Mouse (Mus musculus) splenic B cell, adult 2 months (primary cell): ENCODE data around the gene Lrfn3.

ENCODE experiments used
- DNase-seq: peaks from one replicate; pipeline ENCODE4 v3.0.0-alpha.2; 2011; ENCODE audit warnings: low read depth, low spot score
- H3K27me3 ChIP-seq: 2 replicates; pipeline ENCODE4 v1.6.1; 2012; ENCODE audit warnings: mild to moderate bottlenecking, low read length, moderate library complexity, mixed read lengths; ENCODE audit not compliant: control insufficient read depth, poor library complexity, insufficient read depth, severe bottlenecking
- H3K36me3 ChIP-seq: 2 replicates; pipeline ENCODE4 v1.6.1; 2012; ENCODE audit warnings: mild to moderate bottlenecking, low read length, moderate library complexity, mixed read lengths; ENCODE audit not compliant: control insufficient read depth, poor library complexity, insufficient read depth, severe bottlenecking

Lrfn3 gene

DNA sequence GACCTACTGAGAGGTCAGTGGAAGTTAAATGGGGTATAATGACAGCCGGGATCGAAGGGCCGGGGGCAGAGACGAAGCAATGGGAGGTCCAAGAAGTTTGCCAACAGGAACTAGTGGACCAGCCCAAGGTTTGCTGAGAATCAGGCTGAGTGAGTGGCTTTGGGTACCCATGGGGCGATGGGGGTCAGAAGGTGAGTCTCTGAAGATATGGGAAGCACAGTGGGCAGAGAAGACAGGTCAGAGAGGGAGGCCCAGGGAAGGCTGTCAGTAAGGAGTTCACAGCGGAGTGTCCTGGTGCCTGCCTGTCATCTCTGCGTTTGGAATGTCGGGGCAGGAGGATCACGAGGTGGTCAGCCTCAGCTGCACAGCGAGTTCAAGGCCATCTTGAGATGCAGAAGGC, 34.2 kb downstream of the Lrfn3 start:
- Histone ChIP-seq H3K27me3 (no peaks in the 10 kb centered on the region), H3K36me3 (no peaks in the 10 kb centered on the region)
- no peak for DNase-seq

DNA sequence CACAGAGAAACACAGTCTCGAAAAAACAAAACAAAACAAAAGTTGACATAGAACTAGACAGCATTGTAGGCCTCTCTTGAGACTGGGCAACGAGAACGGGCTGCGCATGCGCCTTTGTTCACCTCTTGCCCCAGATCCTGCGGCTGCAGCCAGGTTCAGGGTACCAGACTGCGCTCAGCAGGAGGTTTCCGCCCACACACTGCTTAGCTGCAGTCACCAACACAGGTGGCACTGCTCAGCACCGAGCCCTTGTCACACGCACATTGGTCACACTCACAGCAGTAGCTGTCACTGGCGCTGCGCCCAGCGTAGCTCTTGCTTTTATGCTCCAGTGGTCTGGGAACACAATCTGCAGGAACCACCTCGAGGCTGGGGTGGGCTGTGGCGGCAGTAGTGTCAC, 35.4 kb downstream of the Lrfn3 start:
- Histone ChIP-seq H3K36me3 (no peaks in the 10 kb centered on the region), H3K27me3 (no peaks in the 10 kb centered on the region)
- peak; percentile 69 for DNase-seq

DNA sequence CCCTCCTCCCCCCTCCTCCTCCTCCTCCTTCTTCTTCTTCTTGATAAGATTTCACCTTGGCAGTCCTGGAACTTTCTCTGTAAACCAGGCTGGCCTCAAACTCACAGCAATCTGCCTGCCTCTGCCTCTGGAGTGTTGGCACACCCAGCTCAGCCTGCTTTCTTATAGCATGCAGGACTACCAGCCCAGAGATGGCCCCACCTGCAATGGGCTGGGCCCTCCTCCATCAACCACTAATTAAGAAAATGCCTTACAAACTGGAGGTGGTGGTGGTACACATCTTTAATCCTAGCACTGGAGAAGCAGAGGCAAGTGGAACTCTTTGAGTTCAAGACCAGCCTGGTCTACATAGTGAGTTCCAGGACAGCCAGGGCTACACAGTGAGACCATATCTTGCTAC, 36.1 kb downstream of the Lrfn3 start:
- DNase-seq: no peak
- H3K27me3 ChIP-seq: no peaks in the 10 kb centered on the region
- H3K36me3 ChIP-seq: no peaks in the 10 kb centered on the region

DNA sequence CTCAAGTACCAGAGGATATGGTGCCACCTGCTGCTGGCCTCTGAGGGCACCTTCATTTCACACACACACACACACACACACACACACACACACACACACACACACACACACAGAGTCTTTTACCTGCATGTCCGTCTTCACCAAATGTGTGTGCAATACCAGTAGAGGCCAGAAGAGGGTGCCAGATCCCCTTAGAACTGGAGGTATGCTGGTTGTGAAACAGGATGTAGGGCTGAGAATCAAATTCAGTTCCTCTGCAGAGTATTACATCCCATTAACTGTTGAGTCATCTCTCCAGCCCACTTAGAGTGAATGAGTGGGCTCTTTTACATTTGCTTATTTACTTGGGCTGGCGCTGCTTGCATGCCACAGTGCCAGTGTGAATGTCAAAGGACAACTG, 37.2 kb downstream of the Lrfn3 start:
- no peaks in the 10 kb centered on the region for H3K27me3 ChIP-seq
- H3K36me3 ChIP-seq: no peaks in the 10 kb centered on the region
- DNase-seq: peak; percentile 88

DNA sequence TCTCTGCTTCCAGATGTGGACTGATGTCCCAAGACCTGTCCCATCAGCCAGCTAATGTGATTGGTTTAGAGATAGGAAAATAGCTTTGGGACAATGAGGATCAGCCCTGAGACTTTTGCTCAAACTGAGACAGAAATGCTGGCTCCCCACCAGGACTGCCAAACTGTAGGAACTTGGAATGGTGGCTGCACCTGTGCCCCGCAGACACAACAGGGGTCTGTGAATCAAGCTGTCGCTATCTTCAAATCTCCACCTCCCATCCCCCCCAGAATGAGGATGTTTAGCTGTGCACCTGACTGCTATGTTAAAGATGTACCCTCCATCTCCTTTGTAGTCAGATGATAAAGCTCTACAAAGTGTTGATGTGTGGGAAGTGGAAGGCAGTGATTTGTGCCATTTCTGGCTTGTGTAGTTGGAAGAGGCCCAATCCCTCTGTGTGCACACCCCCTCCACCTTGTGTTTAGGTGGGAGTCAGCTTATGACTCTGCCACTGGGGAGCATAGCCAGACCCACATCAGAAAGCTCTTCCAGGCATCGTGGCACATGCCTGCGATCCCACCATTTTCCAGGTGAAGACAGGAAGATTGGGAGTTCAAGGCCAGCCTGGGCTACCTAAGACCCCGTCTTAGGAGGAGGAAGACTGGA, 38.1 kb downstream of the Lrfn3 start:
- Histone ChIP-seq H3K27me3 (no peaks in the 10 kb centered on the region), H3K36me3 (no peaks in the 10 kb centered on the region)
- DNase-seq: no peak

DNA sequence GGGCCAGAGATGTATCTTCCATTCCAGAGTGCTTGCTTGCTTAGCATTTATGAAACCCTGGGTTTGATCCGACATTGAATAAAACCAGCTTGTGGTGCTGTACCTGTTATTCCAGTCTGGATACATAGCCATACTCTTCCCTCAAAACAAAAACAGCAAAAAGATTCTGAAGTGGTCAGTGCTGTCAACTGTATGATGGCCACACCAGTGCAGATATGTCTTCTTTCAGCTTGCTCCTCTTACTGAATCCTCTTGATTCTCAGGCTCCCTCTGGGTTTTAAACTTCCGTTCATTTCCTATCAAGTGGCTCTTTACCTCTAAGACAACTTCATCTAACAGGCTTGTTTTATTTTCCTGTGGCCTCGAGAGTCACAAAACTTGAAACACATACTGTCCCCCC, 38.8 kb downstream of the Lrfn3 start, which contains the start of gene Sdhaf1:
Sdhaf1 (minus strand) TSS at position 101 of the 400 bp plus-strand sequence.
- H3K27me3 ChIP-seq: no peaks in the 10 kb centered on the region
- H3K36me3 ChIP-seq: no peaks in the 10 kb centered on the region
- DNase-seq: no peak

DNA sequence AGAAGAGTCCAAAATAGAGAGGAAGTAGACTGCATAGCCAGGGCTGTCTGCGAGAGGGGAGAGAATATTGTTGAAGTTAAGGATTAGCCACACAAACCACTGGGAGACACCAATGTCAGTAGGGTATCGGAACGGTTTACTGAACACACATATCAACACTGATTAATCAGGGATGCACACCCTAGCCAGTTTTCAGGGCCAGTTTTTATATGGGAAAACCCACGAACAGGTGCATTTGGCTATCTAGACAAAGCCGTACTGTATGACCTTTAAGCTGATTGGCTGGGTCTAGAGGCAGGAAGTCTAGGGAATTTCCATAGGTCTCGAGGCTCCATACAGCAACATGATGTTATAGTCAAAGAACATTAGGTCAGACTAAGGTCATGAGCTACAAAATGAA, 39.7 kb downstream of the Lrfn3 start:
- Histone ChIP-seq H3K36me3 (no peaks in the 10 kb centered on the region), H3K27me3 (no peaks in the 10 kb centered on the region)
- peak; percentile 80 for DNase-seq

DNA sequence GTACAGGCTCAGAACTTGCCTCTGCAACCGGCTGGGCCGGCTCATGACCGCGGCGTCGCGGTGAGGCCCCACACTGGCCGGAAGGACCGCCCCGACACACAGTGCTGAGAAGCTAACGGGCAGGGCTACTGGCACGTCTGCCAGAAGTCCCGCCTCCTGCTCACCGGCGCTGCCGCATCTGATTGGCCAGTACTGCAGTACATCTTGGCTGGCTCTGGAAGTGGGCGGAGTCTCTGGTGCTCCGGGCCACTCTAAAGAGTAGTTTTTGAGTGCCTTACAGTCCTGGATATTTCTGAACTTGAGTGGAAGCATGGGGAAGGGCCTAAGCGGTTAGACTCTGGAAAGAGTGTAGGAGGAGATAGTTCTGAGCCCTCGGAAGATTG, 40.3 kb downstream of the Lrfn3 start:
- H3K27me3 ChIP-seq: no peaks in the 10 kb centered on the region
- peak; percentile 98 for DNase-seq

DNA sequence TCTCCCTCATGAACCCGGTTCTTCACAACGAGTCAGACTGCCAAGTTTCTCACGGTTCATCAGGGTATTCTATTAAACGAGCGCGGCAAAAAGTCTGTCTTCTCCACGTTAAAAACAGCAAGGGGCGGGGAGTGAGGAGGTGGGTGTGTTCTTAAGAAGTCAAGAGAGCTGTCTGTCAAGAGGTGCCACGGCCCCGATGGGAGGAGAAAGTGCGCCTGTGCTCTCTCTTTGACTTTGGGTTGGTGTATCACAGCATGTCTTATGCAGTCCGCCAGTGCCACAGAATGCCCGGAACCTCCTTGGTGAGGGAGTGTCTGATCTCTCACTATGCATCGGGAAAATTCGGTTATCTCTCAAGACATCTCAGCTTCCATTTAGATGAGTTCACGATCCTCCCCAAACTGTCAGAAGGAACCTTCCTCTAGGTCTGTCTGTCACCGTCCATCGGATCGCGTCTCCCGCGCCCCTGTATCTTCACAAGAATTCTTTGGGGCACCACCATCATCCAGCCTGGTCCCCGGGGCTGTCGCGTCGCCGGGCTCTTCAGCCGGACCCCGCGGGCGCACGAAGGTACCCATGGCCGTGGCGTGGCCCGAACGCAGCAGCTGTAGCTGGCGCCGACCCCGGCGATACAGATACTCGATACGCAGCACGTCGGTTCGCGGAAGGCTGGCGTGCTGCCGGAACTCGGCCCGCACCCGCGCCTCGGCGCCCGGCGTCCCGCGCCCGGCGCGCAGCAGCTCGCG, 40.9 kb downstream of the Lrfn3 start, which contains the start of gene E130208F15Rik:
E130208F15Rik (plus strand) TSS at position 202 of the 746 bp plus-strand sequence.
- no peaks in the 10 kb centered on the region for H3K36me3 ChIP-seq
- H3K27me3 ChIP-seq: no peaks in the 10 kb centered on the region
- peak; percentile 81 for DNase-seq

More for the DNA sequence above, 40.3 kb downstream of the Lrfn3 start:
- H3K36me3 ChIP-seq: no peaks in the 10 kb centered on the region

DNA sequence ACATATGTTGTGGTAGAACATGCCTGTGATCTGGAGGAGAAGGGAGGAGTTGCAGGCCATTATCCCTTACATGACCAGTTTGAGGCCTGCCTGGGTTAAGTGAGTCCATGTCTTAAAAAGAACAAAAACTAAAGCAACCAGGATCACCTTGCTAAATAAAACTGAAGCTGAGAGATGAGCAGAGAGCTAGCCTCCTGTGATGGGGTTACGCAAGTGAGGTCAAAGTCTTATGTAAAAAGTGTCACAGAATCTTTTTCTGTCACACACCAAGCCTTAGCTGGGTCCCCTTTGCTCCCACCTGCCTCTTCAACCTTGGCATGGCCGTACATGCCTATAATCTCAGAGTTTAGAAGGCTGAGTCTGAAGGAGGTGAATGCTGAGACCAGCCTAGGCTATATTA, 41.6 kb downstream of the Lrfn3 start:
- H3K36me3 ChIP-seq: no peaks in the 10 kb centered on the region
- no peaks in the 10 kb centered on the region for H3K27me3 ChIP-seq
- DNase-seq: no peak

DNA sequence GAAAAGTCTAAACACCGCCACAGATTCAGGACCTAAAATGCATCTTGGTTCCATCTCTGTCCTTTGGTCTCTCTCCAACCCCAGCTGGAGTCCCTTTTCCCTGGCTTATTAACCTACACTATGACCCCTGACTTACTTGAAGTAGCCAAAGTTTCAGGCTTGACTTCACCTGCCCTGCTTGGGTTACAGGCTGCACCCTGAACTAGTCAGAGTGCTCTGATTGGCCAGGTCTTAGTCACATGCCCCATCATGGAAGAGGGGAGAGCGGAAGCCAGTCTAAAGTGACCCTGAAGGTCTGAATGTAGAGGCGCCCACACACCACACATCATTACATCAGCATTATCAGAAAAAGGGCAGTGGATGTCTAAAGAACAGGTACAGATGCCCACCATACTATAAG, 44.4 kb downstream of the Lrfn3 start:
- no peaks in the 10 kb centered on the region for H3K27me3 ChIP-seq

DNA sequence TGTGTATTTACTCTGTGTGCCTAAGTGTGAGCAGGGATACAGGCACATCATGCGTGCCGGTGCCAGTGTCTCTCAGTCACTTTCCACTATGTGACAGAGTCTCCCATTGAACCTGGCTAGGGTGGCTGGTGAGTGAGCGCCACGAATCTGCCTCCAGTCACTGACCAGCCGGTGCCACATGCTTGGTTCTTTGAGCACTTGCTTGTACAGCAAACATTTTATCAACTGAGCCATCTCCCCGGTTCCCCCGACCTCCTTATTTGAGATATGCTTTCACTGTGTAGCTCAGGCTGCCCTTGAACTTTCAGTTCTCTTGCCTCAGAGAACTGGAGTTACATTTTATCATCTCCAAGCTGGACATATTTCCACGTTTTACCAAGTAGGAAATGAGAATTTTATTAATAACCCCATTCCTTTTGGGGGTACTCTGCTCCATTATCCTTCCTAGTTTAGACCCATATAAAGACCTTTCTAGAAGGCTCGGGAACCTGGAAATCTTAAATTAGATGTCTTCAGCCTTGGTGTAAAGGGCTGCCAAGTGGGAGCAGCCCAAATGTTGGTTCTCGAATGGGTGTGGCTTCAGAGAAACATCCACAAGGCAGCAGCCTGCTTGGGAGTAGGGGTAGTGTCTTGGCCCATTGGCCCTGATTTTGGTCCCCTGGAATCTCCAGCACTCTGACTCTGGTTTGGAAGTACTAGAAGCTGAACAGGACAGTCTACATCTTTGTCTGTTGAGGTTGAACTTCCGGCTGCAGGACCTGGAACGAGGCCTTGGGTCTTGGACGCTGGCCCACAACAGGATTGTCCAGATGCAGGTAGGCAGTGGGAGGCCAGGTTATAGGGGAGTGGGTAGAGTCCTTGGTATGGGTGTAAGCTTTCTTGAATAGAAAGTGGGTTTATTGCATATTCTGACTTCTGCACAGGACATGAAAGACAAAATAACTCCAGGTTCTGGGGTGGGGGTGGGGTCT, 46.7 kb downstream of the Lrfn3 start:
- Histone ChIP-seq H3K36me3 (no peaks in the 10 kb centered on the region), H3K27me3 (no peaks in the 10 kb centered on the region)
- no peak for DNase-seq

More for the DNA sequence above, 44.4 kb downstream of the Lrfn3 start:
- no peaks in the 10 kb centered on the region for H3K36me3 ChIP-seq
- no peak for DNase-seq

DNA sequence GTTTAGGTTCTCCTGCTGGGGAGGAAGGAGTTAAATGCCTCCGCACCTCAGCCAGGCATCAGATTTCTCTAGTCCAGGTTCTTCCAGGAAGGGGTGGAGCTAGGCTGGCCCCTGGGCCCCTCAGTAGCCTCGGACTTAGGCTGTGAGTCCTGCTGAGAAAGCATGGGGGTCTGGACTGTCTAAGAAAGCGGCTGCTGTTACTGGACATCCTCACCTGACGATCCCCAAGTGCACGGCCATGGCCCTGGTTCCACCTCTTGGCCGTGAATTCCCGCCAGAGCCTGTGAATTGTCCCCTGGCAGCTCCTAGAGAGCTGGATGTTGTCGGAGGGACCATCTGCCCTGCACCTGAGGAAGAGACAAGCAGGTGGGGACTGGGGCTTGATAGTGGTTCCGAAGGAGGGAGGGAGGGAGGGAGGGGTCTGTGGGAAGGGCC, 47.8 kb downstream of the Lrfn3 start, which contains the start of gene Syne4:
Syne4 (plus strand) TSS at position 87 of the 435 bp plus-strand sequence.
- DNase-seq: no peak
- no peaks in the 10 kb centered on the region for H3K36me3 ChIP-seq

DNA sequence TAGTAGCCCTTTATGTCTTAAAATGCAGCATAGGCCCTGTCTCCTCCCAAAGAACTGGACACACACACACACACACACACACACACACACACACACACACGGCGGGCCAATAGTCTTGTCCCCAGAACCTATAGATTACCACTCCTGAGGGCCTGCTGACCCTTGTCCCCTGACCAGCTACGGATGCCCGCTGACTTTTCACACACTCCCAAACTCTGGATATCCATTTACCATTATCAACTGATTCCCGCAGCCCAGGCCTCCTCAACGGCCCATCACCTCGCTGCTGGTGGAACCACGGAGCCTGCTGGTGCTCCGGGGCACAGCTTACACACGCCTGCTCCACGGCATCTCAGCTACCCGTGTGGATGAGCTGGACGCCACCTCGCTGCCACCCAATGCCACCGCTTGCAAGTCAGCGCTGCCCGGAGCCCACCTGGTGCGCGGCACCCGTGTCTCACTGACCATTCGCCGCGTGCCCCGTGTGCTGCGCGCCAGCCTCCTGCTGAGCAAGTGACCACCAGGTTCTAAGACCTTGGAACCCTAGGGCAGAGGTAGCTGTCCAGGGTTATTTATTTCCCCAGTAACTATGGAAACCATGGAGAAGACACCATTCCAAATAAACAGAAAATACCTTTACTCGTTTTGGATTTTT, 48.8 kb downstream of the Lrfn3 start:
- H3K36me3 ChIP-seq: no peaks in the 10 kb centered on the region
- no peak for DNase-seq
- no peaks in the 10 kb centered on the region for H3K27me3 ChIP-seq

More for the DNA sequence above, 47.8 kb downstream of the Lrfn3 start, which contains the start of gene Syne4:
- no peaks in the 10 kb centered on the region for H3K27me3 ChIP-seq
